Mouse (Mus musculus) CH12.LX (cell line): Measurements from ENCODE around the gene Tas2r143. TPM values are rescaled to one million over a fixed set of nuclear protein-coding genes. Genes with fewer than 3 reads are reported as not detected.

ENCODE experiments used
- DNase-seq: peaks from one replicate; pipeline ENCODE4 v3.0.0-alpha.2; 2013; ENCODE audit errors: extremely low read depth
- H3K27ac ChIP-seq: 2 replicates; pipeline ENCODE4 v1.5.1; 2012; ENCODE audit warnings: low read depth, mild to moderate bottlenecking, control low read depth, moderate library complexity; ENCODE audit not compliant: insufficient read depth
- H3K27me3 ChIP-seq: replicated peaks from 2 replicates; pipeline ENCODE3; 2012; ENCODE audit warnings: inconsistent platforms
- H3K36me3 ChIP-seq, 2 experiments: replicated peaks in 1 of 2; 2 replicates each; pipeline versions ENCODE3 to v1.6.1; 2012; ENCODE audit warnings: inconsistent platforms in 1 of 2, low read length in 1 of 2, mild to moderate bottlenecking in 1 of 2, mixed read lengths in 1 of 2, moderate library complexity in 1 of 2; ENCODE audit not compliant: control insufficient read depth in 1 of 2, insufficient read depth in 1 of 2
- H3K4me1 ChIP-seq, 2 experiments: 2 replicates each; pipeline ENCODE4 v1.6.1; 2012; ENCODE audit warnings: inconsistent platforms in 1 of 2, moderate library complexity in 1 of 2; ENCODE audit not compliant: insufficient read depth in 2 of 2, control insufficient read depth in 1 of 2
- H3K4me2 ChIP-seq: 2 replicates; pipeline ENCODE4 v1.6.1; 2012; ENCODE audit warnings: low read depth, mild to moderate bottlenecking, control low read depth; ENCODE audit not compliant: poor library complexity, insufficient read depth, severe bottlenecking
- H3K4me3 ChIP-seq, 3 experiments: fragments of 150-350 bp in 1 of 3; sonication (generic) in 1 of 3; replicated peaks in 1 of 3; 2 replicates each; pipeline versions ENCODE3 to v1.5.1; 2011 to 2012; ENCODE audit warnings: low read depth in 2 of 3, low read length in 2 of 3, mild to moderate bottlenecking in 2 of 3, moderate library complexity in 2 of 3, control low read depth in 1 of 3, improper control_type of control experiment in 1 of 3, inconsistent platforms in 1 of 3, mixed read lengths in 1 of 3; ENCODE audit not compliant: poor library complexity in 1 of 3
- H3K79me2 ChIP-seq: replicated peaks from 2 replicates; pipeline ENCODE4 v1.6.1; 2012; ENCODE audit warnings: mild to moderate bottlenecking, moderate library complexity; ENCODE audit not compliant: control insufficient read depth, poor library complexity, insufficient read depth, severe bottlenecking; ENCODE audit errors: extremely low read depth
- H3K9ac ChIP-seq: 2 replicates; pipeline ENCODE4 v1.6.1; 2012; ENCODE audit warnings: low read depth, mild to moderate bottlenecking, control low read depth, moderate library complexity; ENCODE audit not compliant: insufficient read depth
- H3K9me3 ChIP-seq: replicated peaks from 2 replicates; pipeline ENCODE3; 2012; ENCODE audit warnings: low read length, inconsistent platforms, mixed read lengths
- BHLHE40 ChIP-seq: IDR thresholded peaks from 2 replicates; pipeline ENCODE4 v1.6.1; 2011; ENCODE audit warnings: mild to moderate bottlenecking, low read depth, low read length, improper control_type of control experiment
- CHD1 ChIP-seq: IDR thresholded peaks from 2 replicates; pipeline ENCODE4 v1.6.1; 2012; ENCODE audit warnings: low read depth, low read length, improper control_type of control experiment, inconsistent platforms
- CHD2 ChIP-seq: IDR thresholded peaks from 2 replicates; pipeline ENCODE4 v1.6.1; 2011; ENCODE audit warnings: low read length, improper control_type of control experiment
- E2F4 ChIP-seq: IDR thresholded peaks from 2 replicates; pipeline ENCODE4 v1.6.1; 2011; ENCODE audit warnings: low read depth, low read length, improper control_type of control experiment; ENCODE audit not compliant: insufficient replicate concordance
- ELF1 ChIP-seq: IDR thresholded peaks from 2 replicates; pipeline ENCODE4 v1.6.1; 2014; ENCODE audit warnings: low read depth, mild to moderate bottlenecking, inconsistent platforms, low read length, improper control_type of control experiment
- EP300 ChIP-seq: IDR thresholded peaks from 2 replicates; pipeline ENCODE4 v1.6.1; 2011; ENCODE audit warnings: low read length, improper control_type of control experiment
- ETS1 ChIP-seq: conservative IDR thresholded peaks from 2 replicates; pipeline ENCODE4 v1.6.1; 2012; ENCODE audit warnings: low read depth, mild to moderate bottlenecking, inconsistent platforms, low read length, improper control_type of control experiment, moderate library complexity
- IRF4 ChIP-seq: IDR thresholded peaks from 2 replicates; pipeline ENCODE4 v1.6.1; 2014; ENCODE audit warnings: low read depth, mild to moderate bottlenecking, inconsistent platforms, low read length, improper control_type of control experiment
- JUN ChIP-seq: IDR thresholded peaks from 2 replicates; pipeline ENCODE4 v1.6.1; 2011; ENCODE audit warnings: low read depth, mild to moderate bottlenecking, low read length, improper control_type of control experiment, moderate library complexity; ENCODE audit not compliant: insufficient read depth
- KAT2A ChIP-seq: IDR thresholded peaks from 2 replicates; pipeline ENCODE4 v1.6.1; 2012; ENCODE audit warnings: low read length, improper control_type of control experiment, inconsistent platforms; ENCODE audit not compliant: insufficient replicate concordance
- MAFK ChIP-seq: IDR thresholded peaks from 2 replicates; pipeline ENCODE4 v1.6.1; 2011; ENCODE audit warnings: low read length, improper control_type of control experiment; ENCODE audit not compliant: insufficient replicate concordance
- MAX ChIP-seq: IDR thresholded peaks from 2 replicates; pipeline ENCODE4 v1.6.1; 2011; ENCODE audit warnings: low read length, improper control_type of control experiment
- MAZ ChIP-seq: IDR thresholded peaks from 2 replicates; pipeline ENCODE4 v1.6.1; 2012; ENCODE audit warnings: low read depth, mild to moderate bottlenecking, inconsistent platforms, low read length, improper control_type of control experiment, moderate library complexity
- MEF2A ChIP-seq: IDR thresholded peaks from 2 replicates; pipeline ENCODE4 v1.6.1; 2014; ENCODE audit warnings: low read depth, mild to moderate bottlenecking, inconsistent platforms, low read length, improper control_type of control experiment, borderline replicate concordance
- MXI1 ChIP-seq: IDR thresholded peaks from 2 replicates; pipeline ENCODE4 v1.6.1; 2011; ENCODE audit warnings: mild to moderate bottlenecking, low read depth, low read length, improper control_type of control experiment
- MYC ChIP-seq: IDR thresholded peaks from 2 replicates; pipeline ENCODE4 v1.6.1; 2011; ENCODE audit warnings: low read depth, mild to moderate bottlenecking, improper control_type of control experiment, low read length
- PAX5 ChIP-seq: IDR thresholded peaks from 2 replicates; pipeline ENCODE4 v1.6.1; 2012; ENCODE audit warnings: low read length, inconsistent platforms, mixed read lengths
- POLR2A ChIP-seq: IDR thresholded peaks from 2 replicates; pipeline ENCODE4 v1.6.1; 2011; ENCODE audit warnings: low read depth, mild to moderate bottlenecking, improper control_type of control experiment, low read length
- POLR2AphosphoS2 ChIP-seq: IDR thresholded peaks from 2 replicates; pipeline ENCODE4 v1.6.1; 2011; ENCODE audit warnings: low read depth, low read length, improper control_type of control experiment
- RAD21 ChIP-seq: IDR thresholded peaks from 2 replicates; pipeline ENCODE4 v1.6.1; 2011; ENCODE audit warnings: low read depth, mild to moderate bottlenecking, low read length, improper control_type of control experiment, moderate library complexity
- RCOR1 ChIP-seq: conservative IDR thresholded peaks from 2 replicates; pipeline ENCODE4 v1.6.1; 2012; ENCODE audit warnings: low read depth, mild to moderate bottlenecking, inconsistent platforms, low read length, improper control_type of control experiment
- SIN3A ChIP-seq: IDR thresholded peaks from 2 replicates; pipeline ENCODE4 v1.6.1; 2012; ENCODE audit warnings: low read length, improper control_type of control experiment, inconsistent platforms
- SMC3 ChIP-seq: IDR thresholded peaks from 2 replicates; pipeline ENCODE4 v1.6.1; 2011; ENCODE audit warnings: low read depth, low read length, improper control_type of control experiment
- TBP ChIP-seq: conservative IDR thresholded peaks from 2 replicates; pipeline ENCODE4 v1.6.1; 2011; ENCODE audit warnings: low read depth, low read length, improper control_type of control experiment
- TCF12 ChIP-seq: IDR thresholded peaks from 2 replicates; pipeline ENCODE4 v1.6.1; 2014; ENCODE audit warnings: low read depth, mild to moderate bottlenecking, inconsistent platforms, low read length, improper control_type of control experiment
- USF2 ChIP-seq: conservative IDR thresholded peaks from 2 replicates; pipeline ENCODE4 v1.6.1; 2011; ENCODE audit warnings: low read depth, low read length, improper control_type of control experiment
- ZC3H11A ChIP-seq: IDR thresholded peaks from 2 replicates; pipeline ENCODE4 v1.6.1; 2012; ENCODE audit warnings: low read depth, mild to moderate bottlenecking, inconsistent platforms, low read length, improper control_type of control experiment
- ZMIZ1 ChIP-seq: IDR thresholded peaks from 2 replicates; pipeline ENCODE4 v1.6.1; 2012; ENCODE audit warnings: low read depth, mild to moderate bottlenecking, inconsistent platforms, low read length, improper control_type of control experiment
- ZNF384 ChIP-seq: IDR thresholded peaks from 2 replicates; pipeline ENCODE4 v1.6.1; 2012; ENCODE audit warnings: low read depth, low read length, improper control_type of control experiment, inconsistent platforms
- dilution Hi-C: fragments of 300-500 bp; cut with MboI; formaldehyde crosslinking; loops from 2 replicates; pipeline ENCODE4 v1.14.3; 2020; ENCODE audit warnings: low sequenced_read_pairs; ENCODE audit not compliant: extremely low pct_unique_long_range_greater_than_20kb, extremely low pct_ligation_motif_present
- in situ Hi-C: fragments of 300-500 bp; cut with MboI; formaldehyde crosslinking; loops from 3 replicates; pipeline ENCODE4 v1.14.3; 2019; ENCODE audit warnings: low sequenced_read_pairs, low pct_ligation_motif_present, low pct_unique_long_range_greater_than_20kb, mixed read lengths
- polyA plus RNA-seq: library from polyadenylated mRNA; unstranded; fragments of >175 nt; gene quantifications from 2 replicates; pipeline ENCODE4 v1.2.1, GENCODE M21; 2012; ENCODE audit warnings: low read depth; ENCODE audit not compliant: insufficient read length
- total RNA-seq, 2 experiments: library from RNA; depleted of rRNA; stranded (reverse); fragments of 300-350 nt in 1 of 2; fragments of >200 nt in 1 of 2; gene quantifications; 2 replicates each; pipeline ENCODE4 v1.2.3; 2012 to 2014

Gene Tas2r143
- total and polyA plus RNA-seq, 3 experiments: not detected

- no peak for DNase-seq
- TF ChIP-seq ZMIZ1 (no peak), TBP (no peak), CHD2 (no peak), MAFK (no peak), SMC3 (no peak), MXI1 (no peak), SIN3A (no peak), POLR2AphosphoS2 (no peak), MYC (no peak), POLR2A (no peak), E2F4 (no peak), TCF12 (no peak), RCOR1 (no peak), USF2 (no peak), CHD1 (no peak), MAZ (no peak), MEF2A (no peak), KAT2A (no peak), BHLHE40 (no peak)
- Histone ChIP-seq H3K36me3 (peaks cover 4 to 30% of the 10 kb centered on the region in 2 experiments), H3K27ac (no peak overlapping the region), H3K9ac (no peak overlapping the region), H3K4me1 (peaks cover 0 to 11% of the 10 kb centered on the region in 2 experiments; a peak in 2 of 4 replicates), H3K9me3 (no peaks in the 10 kb centered on the region), H3K4me2 (no peak overlapping the region), H3K27me3 (no peaks in the 10 kb centered on the region), H3K4me3 (no peak overlapping the region), H3K79me2 (no peaks in the 10 kb centered on the region)
- dilution Hi-C loops (no loop called here), in situ Hi-C loops (no loop called here)
Measured at GRCm38 (mm10) chr6:42352486-42352846, 47.6 kb upstream of the Tas2r143 start.

- H3K9ac ChIP-seq: no peak overlapping the region
- H3K4me3 ChIP-seq: no peak overlapping the region
- H3K4me2 ChIP-seq: no peak overlapping the region
- no peaks in the 10 kb centered on the region for H3K79me2 ChIP-seq
- no peaks in the 10 kb centered on the region for H3K27me3 ChIP-seq
- H3K4me1 ChIP-seq: peaks cover 0 to 11% of the 10 kb centered on the region in 2 experiments; a peak in 2 of 4 replicates
- in situ Hi-C loops: no loop called here
- dilution Hi-C loops: no loop called here
- peaks cover 6 to 37% of the 10 kb centered on the region in 2 experiments for H3K36me3 ChIP-seq
- H3K9me3 ChIP-seq: no peaks in the 10 kb centered on the region
- no peak overlapping the region for H3K27ac ChIP-seq
- no peak for TF ChIP-seq IRF4
- no peak for TF ChIP-seq PAX5
- no peak for TF ChIP-seq ZNF384
- TF ChIP-seq POLR2AphosphoS2: no peak
- no peak for TF ChIP-seq JUN
- TF ChIP-seq MXI1: no peak
- no peak for TF ChIP-seq MAX
- TF ChIP-seq EP300: no peak
- TF ChIP-seq MAZ: no peak
- TF ChIP-seq ZC3H11A: no peak
- TF ChIP-seq MEF2A: no peak
- TF ChIP-seq SIN3A: no peak
- TF ChIP-seq ETS1: no peak
- no peak for TF ChIP-seq POLR2A
- no peak for TF ChIP-seq USF2
- TF ChIP-seq SMC3: no peak
- TF ChIP-seq TBP: no peak
- TF ChIP-seq RAD21: no peak
- TF ChIP-seq ELF1: no peak
- no peak for DNase-seq
Measured at GRCm38 (mm10) chr6:42353180-42353579, 46.9 kb upstream of the Tas2r143 start.
